Mouse (Mus musculus): ENCODE measurements around the gene Cldn19. TPM values are rescaled to one million over a fixed set of nuclear protein-coding genes. Genes with fewer than 3 reads are reported as not detected.
A peak's percentile ranks its signal among the peaks of the same experiment; 100 is the strongest.

Gene Cldn19
- polyA plus RNA-seq (2014; fragmentation: Nextera tagmentation; extraction: Ambion mirVana) = not detected in 2 replicates

GRCm38 (mm10) chr4:119255351-119255750 is at the start of gene Cldn19:
Gene Cldn19, plus strand, starts transcription at chr4:119255414.
- 82% methylated on average over 12 of the region's 12 CpGs for WGBS

DNA sequence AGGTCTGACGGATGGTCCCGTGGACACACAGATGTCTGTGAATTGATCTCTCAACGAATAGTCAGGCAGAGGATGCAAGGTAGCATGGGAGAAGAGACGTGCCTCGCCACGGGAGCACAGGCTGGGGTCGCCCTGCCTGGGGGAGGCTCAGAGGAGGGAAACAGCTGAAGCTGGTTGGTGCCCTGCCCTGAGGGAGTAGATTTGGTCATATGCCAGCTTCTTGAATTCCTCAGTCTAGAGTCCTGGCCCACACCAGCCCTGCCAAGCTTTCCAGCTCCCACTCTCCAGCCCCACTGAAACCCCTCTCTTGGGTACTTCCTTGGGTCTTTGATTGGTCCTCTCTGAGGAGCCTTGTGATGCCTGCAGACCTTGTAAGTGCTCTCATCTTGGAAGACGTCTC is 38.5 kb upstream of the Cldn19 start:
- Histone ChIP-seq H3K4me1 (ENCODE audit: control insufficient read depth, insufficient read depth, low read length) (no peaks in the 10 kb centered on the region), H3K9ac (replicated peaks; ENCODE audit: low read length) (no peak overlapping the region), H3K27me3 (ENCODE audit: control insufficient read depth, insufficient read depth, low read length) (no peaks in the 10 kb centered on the region), H3K36me3 (replicated peaks; ENCODE audit: control insufficient read depth, insufficient read depth, low read depth, low read length) (no peaks in the 10 kb centered on the region), H3K27ac (replicated peaks; ENCODE audit: low read depth, low read length) (no peak overlapping the region), H3K9me3 (replicated peaks; ENCODE audit: control insufficient read depth, low read length) (no peaks in the 10 kb centered on the region), H3K4me2 (ENCODE audit: low read depth, low read length) (no peak overlapping the region), H3K4me3 (ENCODE audit: low read depth, low read length) (no peak overlapping the region)
- ATAC-seq (replicated peaks; ENCODE audit: insufficient number of reproducible peaks, low FRiP score, low TSS enrichment, low read depth) (no peak), DNase-seq (ENCODE audit: low spot score) (no peak)
- 82% methylated on average over 8 of the region's 8 CpGs for WGBS

More at GRCm38 (mm10) chr4:119255351-119255750, at the start of gene Cldn19:
- ATAC-seq (replicated peaks; ENCODE audit: insufficient number of reproducible peaks, low FRiP score, low TSS enrichment, low read depth) = no peak
- H3K36me3 ChIP-seq (replicated peaks; ENCODE audit: control insufficient read depth, insufficient read depth, low read depth, low read length) = no peaks in the 10 kb centered on the region
- no peak within 1 kb of the TSS for H3K4me2 ChIP-seq (ENCODE audit: low read depth, low read length)
- no peak within 1 kb of the TSS for H3K9ac ChIP-seq (replicated peaks; ENCODE audit: low read length)
- H3K27ac ChIP-seq (replicated peaks; ENCODE audit: low read depth, low read length) = no peak within 1 kb of the TSS
- no peak for DNase-seq (ENCODE audit: low spot score)
- H3K27me3 ChIP-seq (ENCODE audit: control insufficient read depth, insufficient read depth, low read length) = no peaks in the 10 kb centered on the region
- H3K9me3 ChIP-seq (replicated peaks; ENCODE audit: control insufficient read depth, low read length) = no peaks in the 10 kb centered on the region
- no peaks in the 10 kb centered on the region for H3K4me1 ChIP-seq (ENCODE audit: control insufficient read depth, insufficient read depth, low read length)
- no peak within 1 kb of the TSS for H3K4me3 ChIP-seq (ENCODE audit: low read depth, low read length)

GRCm38 (mm10) chr4:119218169-119218568 is 37.0 kb upstream of the Cldn19 start, which contains the start of gene Tmem269:
Gene Tmem269, minus strand, starts transcription at chr4:119218217.
- no peak within 1 kb of the TSS for H3K27ac ChIP-seq (replicated peaks; ENCODE audit: low read depth, low read length)
- no peaks in the 10 kb centered on the region for H3K4me1 ChIP-seq (ENCODE audit: control insufficient read depth, insufficient read depth, low read length)
- WGBS = 11% methylated on average over 11 of the region's 11 CpGs
- no peaks in the 10 kb centered on the region for H3K9me3 ChIP-seq (replicated peaks; ENCODE audit: control insufficient read depth, low read length)
- ATAC-seq (replicated peaks; ENCODE audit: insufficient number of reproducible peaks, low FRiP score, low TSS enrichment, low read depth) (no peak), DNase-seq (ENCODE audit: low spot score) (peak; percentile 18)
- H3K4me2 ChIP-seq (ENCODE audit: low read depth, low read length) = no peak within 1 kb of the TSS
- H3K4me3 ChIP-seq (ENCODE audit: low read depth, low read length) = no peak within 1 kb of the TSS
- no peaks in the 10 kb centered on the region for H3K36me3 ChIP-seq (replicated peaks; ENCODE audit: control insufficient read depth, insufficient read depth, low read depth, low read length)
- H3K27me3 ChIP-seq (ENCODE audit: control insufficient read depth, insufficient read depth, low read length) = no peaks in the 10 kb centered on the region
- H3K9ac ChIP-seq (replicated peaks; ENCODE audit: low read length) = no peak within 1 kb of the TSS

DNA sequence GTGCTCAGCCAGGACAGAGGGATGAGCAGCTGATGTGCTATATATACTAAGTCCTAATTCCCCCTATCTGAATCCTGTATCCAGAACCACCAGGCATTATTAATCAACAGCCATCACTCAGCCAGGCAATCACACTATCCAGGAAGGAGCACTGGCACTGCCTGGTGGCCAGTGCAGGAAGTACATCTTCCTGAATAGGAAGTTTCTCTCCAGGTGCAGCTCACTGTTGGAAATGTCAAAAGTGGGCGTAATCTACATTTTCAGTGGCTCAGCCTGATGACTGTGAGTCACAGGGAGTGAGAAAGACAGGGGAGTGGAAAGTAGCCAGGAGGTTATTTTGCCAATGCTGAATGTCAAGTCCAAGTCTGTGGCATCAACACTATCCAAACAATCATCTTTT is 31.5 kb upstream of the Cldn19 start:
- peaks cover 14% of the 10 kb centered on the region for H3K36me3 ChIP-seq (replicated peaks; ENCODE audit: control insufficient read depth, insufficient read depth, low read depth, low read length)
- H3K27ac ChIP-seq (replicated peaks; ENCODE audit: low read depth, low read length) = no peak overlapping the region
- DNase-seq (ENCODE audit: low spot score) (peak; percentile 48), ATAC-seq (replicated peaks; ENCODE audit: insufficient number of reproducible peaks, low FRiP score, low TSS enrichment, low read depth) (no peak)
- WGBS = 96% methylated on average over 1 of the region's 1 CpGs
- no peaks in the 10 kb centered on the region for H3K4me1 ChIP-seq (ENCODE audit: control insufficient read depth, insufficient read depth, low read length)
- H3K27me3 ChIP-seq (ENCODE audit: control insufficient read depth, insufficient read depth, low read length) = no peaks in the 10 kb centered on the region
- no peak overlapping the region for H3K4me3 ChIP-seq (ENCODE audit: low read depth, low read length)
- H3K4me2 ChIP-seq (ENCODE audit: low read depth, low read length) = no peak overlapping the region
- H3K9ac ChIP-seq (replicated peaks; ENCODE audit: low read length) = no peak overlapping the region
- H3K9me3 ChIP-seq (replicated peaks; ENCODE audit: control insufficient read depth, low read length) = no peaks in the 10 kb centered on the region

DNA sequence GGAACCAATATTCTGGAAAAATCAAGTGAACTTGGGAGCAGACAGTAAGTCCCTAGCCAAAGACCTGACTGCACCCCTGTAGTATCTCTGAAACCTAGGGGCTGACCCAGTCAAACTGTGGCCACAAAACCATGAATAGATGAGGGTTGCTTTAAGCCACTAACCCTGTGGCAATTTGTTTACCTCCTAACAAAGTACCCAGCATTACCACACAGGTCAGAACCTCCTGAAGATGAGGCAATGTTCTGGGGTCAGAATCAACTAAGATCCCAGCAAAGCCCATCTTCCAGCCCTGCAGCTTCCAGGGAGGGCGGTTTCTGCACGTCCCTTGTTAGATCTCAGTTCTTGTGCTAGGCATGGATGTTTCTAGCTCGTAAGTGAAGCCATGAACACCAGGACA is 30.7 kb upstream of the Cldn19 start:
- no peaks in the 10 kb centered on the region for H3K9me3 ChIP-seq (replicated peaks; ENCODE audit: control insufficient read depth, low read length)
- H3K4me1 ChIP-seq (ENCODE audit: control insufficient read depth, insufficient read depth, low read length) = no peaks in the 10 kb centered on the region
- ATAC-seq (replicated peaks; ENCODE audit: insufficient number of reproducible peaks, low FRiP score, low TSS enrichment, low read depth) (no peak), DNase-seq (ENCODE audit: low spot score) (no peak)
- H3K27ac ChIP-seq (replicated peaks; ENCODE audit: low read depth, low read length) = no peak overlapping the region
- no peak overlapping the region for H3K9ac ChIP-seq (replicated peaks; ENCODE audit: low read length)
- H3K27me3 ChIP-seq (ENCODE audit: control insufficient read depth, insufficient read depth, low read length) = no peaks in the 10 kb centered on the region
- H3K4me2 ChIP-seq (ENCODE audit: low read depth, low read length) = no peak overlapping the region
- H3K36me3 ChIP-seq (replicated peaks; ENCODE audit: control insufficient read depth, insufficient read depth, low read depth, low read length) = peaks cover 14% of the 10 kb centered on the region
- 93% methylated on average over 3 of the region's 3 CpGs for WGBS
- H3K4me3 ChIP-seq (ENCODE audit: low read depth, low read length) = no peak overlapping the region

DNA sequence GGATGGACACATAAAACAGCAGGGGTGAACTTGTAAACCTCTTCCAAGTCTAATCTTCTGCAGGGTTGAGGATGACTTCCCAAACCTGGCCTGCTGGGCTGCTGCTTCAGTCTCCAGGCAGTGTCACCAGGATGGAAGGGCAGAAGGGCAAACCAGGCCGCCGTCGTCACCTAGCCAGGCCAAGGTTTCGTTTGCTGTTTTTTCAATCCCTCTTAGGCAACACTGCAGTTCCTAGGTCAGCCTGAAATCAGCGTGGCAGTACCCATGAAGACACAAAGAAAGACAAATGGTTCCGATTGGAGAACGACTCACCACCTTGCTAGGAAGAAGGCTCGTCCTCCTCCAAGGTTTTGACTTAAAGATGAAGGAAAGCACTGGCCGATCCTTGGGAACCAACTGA is 29.5 kb upstream of the Cldn19 start:
- no peak for DNase-seq (ENCODE audit: low spot score)
- ATAC-seq (replicated peaks; ENCODE audit: insufficient number of reproducible peaks, low FRiP score, low TSS enrichment, low read depth) = no peak
- Histone ChIP-seq H3K27ac (replicated peaks; ENCODE audit: low read depth, low read length) (no peak overlapping the region), H3K4me3 (ENCODE audit: low read depth, low read length) (no peak overlapping the region), H3K4me1 (ENCODE audit: control insufficient read depth, insufficient read depth, low read length) (no peaks in the 10 kb centered on the region), H3K27me3 (ENCODE audit: control insufficient read depth, insufficient read depth, low read length) (no peaks in the 10 kb centered on the region), H3K9me3 (replicated peaks; ENCODE audit: control insufficient read depth, low read length) (no peaks in the 10 kb centered on the region), H3K4me2 (ENCODE audit: low read depth, low read length) (no peak overlapping the region), H3K36me3 (replicated peaks; ENCODE audit: control insufficient read depth, insufficient read depth, low read depth, low read length) (peaks cover 14% of the 10 kb centered on the region), H3K9ac (replicated peaks; ENCODE audit: low read length) (no peak overlapping the region)
- WGBS = 90% methylated on average over 9 of the region's 9 CpGs

DNA sequence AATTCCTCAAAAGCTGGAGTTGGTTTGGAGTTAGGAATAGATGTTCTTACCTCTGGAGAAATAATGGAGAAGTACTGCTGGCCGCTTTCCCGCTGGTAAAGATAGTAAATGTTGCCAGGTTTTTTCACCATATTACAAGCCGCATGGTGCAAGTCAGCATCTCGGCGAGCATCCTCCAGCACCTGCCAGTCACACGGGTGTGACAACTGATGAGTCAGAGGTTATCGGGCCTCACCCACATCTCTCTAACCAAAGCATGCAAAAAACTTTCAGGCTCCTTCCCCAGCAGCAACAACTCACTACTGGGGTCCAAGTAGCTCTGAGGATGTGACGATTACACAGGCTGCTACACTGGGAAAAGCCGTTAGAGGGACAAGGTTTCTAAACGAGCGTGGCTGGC is 28.5 kb upstream of the Cldn19 start:
- H3K4me2 ChIP-seq (ENCODE audit: low read depth, low read length) = no peak overlapping the region
- H3K9ac ChIP-seq (replicated peaks; ENCODE audit: low read length) = no peak overlapping the region
- peaks cover 14% of the 10 kb centered on the region for H3K36me3 ChIP-seq (replicated peaks; ENCODE audit: control insufficient read depth, insufficient read depth, low read depth, low read length)
- DNase-seq (ENCODE audit: low spot score) = no peak
- no peaks in the 10 kb centered on the region for H3K27me3 ChIP-seq (ENCODE audit: control insufficient read depth, insufficient read depth, low read length)
- ATAC-seq (replicated peaks; ENCODE audit: insufficient number of reproducible peaks, low FRiP score, low TSS enrichment, low read depth) = no peak
- H3K4me3 ChIP-seq (ENCODE audit: low read depth, low read length) = no peak overlapping the region
- H3K27ac ChIP-seq (replicated peaks; ENCODE audit: low read depth, low read length) = no peak overlapping the region
- WGBS = 91% methylated on average over 11 of the region's 11 CpGs
- no peaks in the 10 kb centered on the region for H3K9me3 ChIP-seq (replicated peaks; ENCODE audit: control insufficient read depth, low read length)
- H3K4me1 ChIP-seq (ENCODE audit: control insufficient read depth, insufficient read depth, low read length) = no peaks in the 10 kb centered on the region

GRCm38 (mm10) chr4:119232410-119233255 is 22.6 kb upstream of the Cldn19 start, which contains the start of the genes AU022252 and P3h1:
Gene AU022252, minus strand, starts transcription at chr4:119232712.
Gene P3h1, plus strand, starts transcription at chr4:119232915.
- H3K27ac ChIP-seq (replicated peaks; ENCODE audit: low read depth, low read length) = no peak within 1 kb of the TSS
- DNase-seq (ENCODE audit: low spot score) (peak; percentile 99), ATAC-seq (replicated peaks; ENCODE audit: insufficient number of reproducible peaks, low FRiP score, low TSS enrichment, low read depth) (peak; percentile 92)
- H3K27me3 ChIP-seq (ENCODE audit: control insufficient read depth, insufficient read depth, low read length) = no peaks in the 10 kb centered on the region
- H3K9me3 ChIP-seq (replicated peaks; ENCODE audit: control insufficient read depth, low read length) = no peaks in the 10 kb centered on the region
- H3K4me2 ChIP-seq (ENCODE audit: low read depth, low read length) = peak within 1 kb of the TSS; percentile 86
- no peaks in the 10 kb centered on the region for H3K4me1 ChIP-seq (ENCODE audit: control insufficient read depth, insufficient read depth, low read length)
- WGBS = under 1% methylated on average over 69 of the region's 71 CpGs
- peak within 1 kb of the TSS; percentile 78 for H3K9ac ChIP-seq (replicated peaks; ENCODE audit: low read length)
- peak within 1 kb of the TSS; percentile 87 for H3K4me3 ChIP-seq (ENCODE audit: low read depth, low read length)
- peaks cover 3% of the 10 kb centered on the region for H3K36me3 ChIP-seq (replicated peaks; ENCODE audit: control insufficient read depth, insufficient read depth, low read depth, low read length)

All from embryonic facial prominence, embryonic 11.5 days (tissue).